Mouse (Mus musculus) brain, adult 2 months (tissue): ENCODE data around the gene Dusp14.

Source experiments
- DNase-seq: peaks from one replicate; pipeline ENCODE4 v3.0.0; 2011; ENCODE audit warnings: low read depth, low spot score

Gene Dusp14

GRCm38 (mm10) chr11:84066927-84067645 is 2.0 kb downstream of the Dusp14 start:
- peak; percentile 97 for DNase-seq

DNA sequence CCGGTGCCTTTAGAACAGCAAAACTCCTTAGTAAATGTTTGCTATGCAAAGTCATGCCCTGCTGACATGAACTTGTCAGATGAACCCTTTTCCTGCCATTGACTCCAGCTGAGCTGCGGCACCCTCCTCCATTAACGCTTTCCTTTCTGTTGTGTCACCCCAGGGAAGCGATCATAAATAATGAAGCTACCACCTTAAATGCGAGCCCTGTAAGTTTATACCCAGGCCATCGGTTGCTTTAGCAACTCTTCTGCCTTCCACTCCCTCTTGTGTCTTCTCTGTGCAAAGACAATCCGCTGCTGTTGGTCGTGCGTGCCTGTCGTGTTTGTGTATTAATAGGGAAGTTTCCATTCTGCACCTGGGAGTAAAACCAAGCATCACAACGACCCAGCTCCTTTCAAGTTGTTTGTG is 3.0 kb downstream of the Dusp14 start:
- DNase-seq = peak; percentile 81

DNA sequence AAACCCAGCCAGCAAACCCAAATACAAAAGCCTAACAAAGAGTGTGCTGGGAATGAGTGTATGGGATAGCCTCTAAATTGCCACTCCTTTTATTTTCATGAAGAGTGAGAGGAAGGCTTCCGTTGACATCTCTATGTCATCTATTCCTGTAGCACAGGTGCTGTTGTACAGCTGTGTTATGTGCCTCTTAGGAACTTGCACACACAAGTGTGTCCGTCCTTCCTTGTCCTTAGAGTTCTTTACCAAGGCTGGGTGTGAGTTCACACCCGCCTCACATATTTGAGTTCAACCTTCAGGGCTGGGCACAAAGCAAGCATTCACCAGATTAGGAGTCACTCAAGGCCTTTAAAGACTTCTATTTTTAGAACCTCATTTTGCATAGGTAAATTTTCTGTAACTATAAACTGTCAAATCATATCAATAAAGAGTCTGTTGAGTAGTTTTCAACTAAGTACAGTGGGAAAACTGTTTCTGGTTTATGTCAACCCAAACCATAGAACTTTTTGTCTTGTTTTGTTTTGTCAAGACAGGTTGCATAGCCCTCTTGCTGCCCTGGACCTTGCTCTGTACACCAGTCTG is 5.3 kb downstream of the Dusp14 start:
- no peak for DNase-seq

GRCm38 (mm10) chr11:84062805-84063204 is 6.3 kb downstream of the Dusp14 start:
- no peak for DNase-seq

DNA sequence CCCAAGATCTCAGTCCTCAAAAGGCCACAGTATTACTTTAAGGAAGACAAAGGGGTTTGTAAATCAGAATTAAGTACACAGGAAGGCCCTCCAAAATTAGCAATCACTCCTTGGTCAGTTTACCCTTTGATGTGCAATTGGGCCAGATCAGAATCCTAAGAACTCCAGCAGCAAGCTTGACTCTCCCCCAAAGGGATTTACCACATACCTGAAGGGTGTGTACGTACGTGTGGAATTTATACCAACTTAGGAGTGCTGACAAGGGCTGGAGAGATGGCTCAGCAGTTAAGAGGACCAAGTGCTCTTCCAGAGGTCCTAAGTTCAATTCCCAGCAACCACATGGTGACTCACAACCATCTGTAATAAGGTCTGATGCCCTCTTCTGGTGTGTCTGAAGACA is 7.2 kb downstream of the Dusp14 start:
- no peak for DNase-seq

DNA sequence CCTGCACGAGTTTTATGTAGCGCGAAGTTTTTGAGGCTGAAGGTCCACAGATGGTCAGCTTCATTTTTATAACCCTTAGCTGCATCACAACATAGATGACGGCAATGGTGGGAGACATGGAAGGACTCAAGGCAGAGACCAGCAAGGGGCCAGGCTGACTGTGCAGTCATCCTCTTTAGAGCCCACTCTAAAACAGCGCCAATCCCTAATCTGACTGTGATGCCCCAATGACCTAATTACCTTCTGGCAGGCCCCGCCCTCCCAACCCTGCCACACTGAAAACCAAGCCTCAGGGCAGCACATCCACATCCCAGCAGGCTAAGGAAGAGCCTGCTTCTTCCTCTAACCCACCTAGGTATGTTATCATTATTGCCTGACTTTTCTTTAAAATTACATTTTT is 8.4 kb downstream of the Dusp14 start:
- DNase-seq = no peak

GRCm38 (mm10) chr11:84059784-84060183 is 9.3 kb downstream of the Dusp14 start:
- DNase-seq = no peak

GRCm38 (mm10) chr11:84057418-84057817 is 11.6 kb downstream of the Dusp14 start:
- DNase-seq = no peak

DNA sequence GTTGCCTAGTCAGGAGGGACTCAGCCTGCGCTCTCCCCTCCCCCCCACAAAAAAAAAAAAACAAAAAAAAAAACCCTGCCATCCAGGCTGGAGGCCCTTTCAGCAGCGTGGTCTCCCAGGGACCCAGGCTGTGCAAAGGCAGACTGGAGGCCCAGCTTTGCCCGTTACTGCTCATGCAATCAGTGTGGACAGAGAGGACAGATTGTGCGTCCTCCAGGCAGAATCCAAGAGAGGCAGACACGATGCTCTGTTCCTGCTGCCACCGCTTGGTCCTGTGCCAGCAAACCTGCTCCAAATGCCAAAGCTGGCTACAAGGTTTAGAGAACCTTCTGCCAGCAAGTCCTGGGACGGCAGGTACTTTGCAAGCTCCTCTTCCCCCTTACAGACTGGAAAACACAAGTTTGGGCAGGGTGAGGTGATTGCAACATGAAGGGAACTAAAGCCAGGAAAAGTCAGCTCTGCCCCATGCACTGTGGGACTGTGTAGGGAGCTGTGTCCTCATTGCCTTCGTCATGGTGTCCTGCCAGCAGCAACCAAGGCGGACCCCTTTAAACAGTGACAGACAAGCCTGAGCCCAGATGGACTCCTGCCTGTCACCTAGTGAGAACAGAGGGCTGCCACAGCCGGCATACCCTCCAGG is 15.4 kb downstream of the Dusp14 start:
- DNase-seq = peak; percentile 98

GRCm38 (mm10) chr11:84053055-84053454 is 16.0 kb downstream of the Dusp14 start:
- DNase-seq = no peak

DNA sequence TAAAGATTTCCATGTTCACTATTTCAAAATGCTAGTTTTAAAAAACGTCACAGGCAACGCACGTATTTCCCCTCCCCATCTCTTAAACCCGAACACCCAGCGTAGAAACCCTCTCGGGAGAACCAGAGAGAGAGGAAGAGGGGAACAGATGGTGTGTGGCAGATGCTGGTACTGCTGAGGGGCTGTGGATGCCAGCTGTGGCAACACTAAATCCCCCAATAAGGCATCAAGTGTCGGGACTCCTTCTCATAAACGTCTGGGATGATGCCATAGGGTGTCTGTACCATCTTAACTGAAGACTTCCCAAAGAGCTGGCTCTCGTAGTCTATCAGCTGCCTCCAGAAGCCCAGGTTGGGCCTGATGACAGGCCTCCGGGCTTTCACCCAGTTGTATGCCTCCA is 20.6 kb downstream of the Dusp14 start:
- peak; percentile 57 for DNase-seq

DNA sequence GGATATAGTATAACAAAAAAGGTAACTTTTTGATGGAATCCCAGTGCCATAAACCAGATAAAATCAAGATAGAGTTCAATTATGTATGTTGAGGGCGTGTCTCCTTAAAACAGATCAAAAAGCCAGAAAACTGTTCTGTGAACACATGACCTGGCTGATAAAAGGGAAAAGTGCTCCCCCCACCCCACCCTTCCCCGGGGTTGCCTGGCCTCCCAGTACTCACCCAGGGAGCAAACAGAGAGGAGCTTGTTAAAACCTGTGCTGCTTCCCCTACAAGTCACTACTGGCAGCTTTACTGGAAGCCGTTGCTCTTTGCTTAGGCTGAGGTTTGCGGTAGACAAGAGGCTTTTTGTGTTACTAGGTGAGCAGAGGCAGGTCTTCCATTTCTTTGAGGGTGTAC is 21.8 kb downstream of the Dusp14 start:
- DNase-seq = no peak

GRCm38 (mm10) chr11:84044988-84045387 is 24.1 kb downstream of the Dusp14 start:
- DNase-seq = no peak

DNA sequence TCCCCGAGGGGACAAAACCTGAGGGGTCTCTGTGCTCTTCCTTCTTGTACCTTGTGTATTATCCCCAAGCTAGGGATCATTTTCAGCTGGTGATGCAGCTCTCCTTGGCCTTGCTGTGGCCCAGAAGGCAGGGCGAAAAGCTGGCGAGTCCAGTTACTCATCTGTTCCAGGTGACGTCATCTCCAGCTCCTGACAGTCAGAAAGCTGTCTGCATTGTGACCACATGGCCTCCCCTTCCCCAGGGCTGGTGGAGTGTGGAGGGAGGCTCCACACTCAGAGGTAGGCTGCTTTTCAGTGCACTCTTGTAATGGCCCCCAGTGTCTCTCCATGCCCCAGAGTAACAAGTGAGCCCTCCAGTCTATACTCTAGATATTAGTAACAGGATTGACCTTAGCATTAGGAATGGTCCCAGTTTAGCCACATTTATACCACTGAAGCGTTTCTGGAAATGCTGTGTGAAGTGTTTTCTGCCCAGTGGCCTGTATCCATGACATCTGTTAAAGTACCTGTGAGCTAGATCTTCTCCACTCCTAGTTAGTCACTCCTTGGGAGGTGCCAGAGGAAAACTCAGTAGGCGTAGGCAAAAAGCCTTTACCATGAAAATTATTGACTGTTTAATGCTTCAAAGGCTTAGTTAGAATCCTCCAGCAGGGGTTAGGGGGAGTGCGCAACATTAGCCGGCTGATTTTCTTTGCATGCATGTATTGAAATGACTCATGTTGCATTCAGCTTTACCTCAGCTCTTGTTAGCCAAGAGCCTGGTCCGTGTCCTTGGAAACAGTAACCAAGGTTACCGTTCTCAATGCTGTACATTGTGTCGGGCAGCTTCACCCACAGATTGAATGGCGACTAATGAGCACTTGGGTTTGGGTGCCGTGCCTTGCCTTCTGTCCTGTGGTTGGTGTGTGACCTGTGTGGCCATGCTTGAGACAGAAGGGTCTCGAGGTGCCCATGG is 26.0 kb downstream of the Dusp14 start:
- peak; percentile 94 for DNase-seq

- no peak for DNase-seq
These were observed 28.4 kb downstream of the Dusp14 start for GRCm38 (mm10) chr11:84040621-84041020.

DNA sequence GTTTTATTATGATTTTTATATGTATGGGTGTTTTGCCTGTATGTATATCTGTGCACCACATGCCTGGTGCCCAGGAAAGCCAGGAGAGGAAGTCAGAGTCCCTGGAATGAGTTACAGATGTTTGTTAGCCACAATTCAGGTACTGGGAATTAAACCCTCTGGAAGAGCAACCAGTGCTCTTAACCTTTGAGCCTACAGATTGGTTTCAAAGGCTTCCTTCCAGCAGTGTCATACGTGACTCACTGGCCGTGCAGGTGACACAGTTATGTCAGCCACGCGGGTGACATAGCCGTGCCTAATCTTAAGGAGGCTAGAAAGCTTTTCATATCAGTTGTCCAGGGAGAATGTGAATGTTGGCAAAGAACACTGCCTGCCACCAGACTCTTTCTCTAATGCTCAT is 35.4 kb downstream of the Dusp14 start:
- no peak for DNase-seq

DNA sequence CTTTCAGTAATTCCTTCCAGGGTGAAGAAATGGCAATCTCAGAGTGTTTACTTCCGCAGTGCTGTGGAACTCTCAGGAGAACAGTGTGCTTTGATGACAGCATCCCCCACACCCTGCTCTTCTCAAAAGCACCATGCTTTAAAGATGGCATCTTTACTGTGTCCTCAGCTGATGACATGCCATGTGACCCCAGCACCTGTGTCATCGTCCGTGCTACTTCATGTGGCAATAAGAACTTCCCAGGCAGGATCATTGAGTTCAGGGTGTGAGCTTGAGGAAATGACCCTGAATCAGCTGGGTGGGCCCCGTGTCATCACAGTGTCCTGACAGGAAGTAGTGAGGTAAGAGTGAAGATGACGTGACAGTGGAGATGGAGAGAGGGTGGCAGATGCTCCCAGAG is 36.5 kb downstream of the Dusp14 start:
- no peak for DNase-seq

- peak; percentile 73 for DNase-seq
These were observed 37.1 kb downstream of the Dusp14 start for GRCm38 (mm10) chr11:84031971-84032370.

- DNase-seq = peak; percentile 60
These were observed 40.6 kb downstream of the Dusp14 start for GRCm38 (mm10) chr11:84028271-84029028.

GRCm38 (mm10) chr11:84027231-84027630 is 41.8 kb downstream of the Dusp14 start:
- no peak for DNase-seq
